Mouse (Mus musculus): ENCODE results near the gene S100a14. TPM values are rescaled to one million over a fixed set of nuclear protein-coding genes. Genes with fewer than 3 reads are reported as not detected.

S100a14 gene
- total and polyA plus RNA-seq, 3 experiments: not detected

DNA sequence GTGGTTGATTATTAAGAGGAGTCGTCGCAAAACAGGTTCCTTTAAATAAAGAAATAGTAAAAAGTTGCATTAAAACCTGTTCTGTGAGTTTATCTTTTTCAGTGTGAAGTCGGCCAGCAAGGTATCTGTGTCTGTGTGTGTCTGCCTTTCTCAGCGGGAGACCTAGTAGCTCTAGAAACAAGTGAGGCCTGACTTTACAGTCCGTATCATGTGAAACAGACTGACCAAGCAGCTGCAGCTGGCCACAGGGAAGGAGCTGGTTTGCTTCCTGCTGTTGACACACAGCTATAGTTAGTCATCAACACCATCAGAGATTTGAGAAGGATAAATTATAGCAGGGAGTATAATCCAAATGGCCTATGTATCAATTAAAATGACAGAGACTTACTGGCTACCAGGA lies 5.1 kb downstream of the S100a14 start:
- no peaks in the 10 kb centered on the region for H3K36me3 ChIP-seq (ENCODE audit: control insufficient read depth in 1 of 2, insufficient read depth in 2 of 2, low read length in 2 of 2)
- TF ChIP-seq MEF2A (IDR thresholded peaks at IDR 0.05; ENCODE audit: extremely low read depth, insufficient replicate concordance, low read depth, low read length, poor library complexity, severe bottlenecking) (no peak), ZC3H11A (IDR thresholded peaks at IDR 0.05; ENCODE audit: low read depth, low read length) (no peak), UBTF (IDR thresholded peaks at IDR 0.05; ENCODE audit: borderline replicate concordance, insufficient read depth, low read depth, low read length) (no peak), SMC3 (IDR thresholded peaks at IDR 0.05; ENCODE audit: low read depth, low read length) (no peak), GABPA (IDR thresholded peaks at IDR 0.05; ENCODE audit: low read depth, low read length) (no peak), POLR2AphosphoS5 (IDR thresholded peaks at IDR 0.05; ENCODE audit: borderline replicate concordance, low read depth, low read length) (no peak), NELFE (IDR thresholded peaks at IDR 0.05; ENCODE audit: low read depth, low read length) (no peak), CHD1 (IDR thresholded peaks at IDR 0.05; ENCODE audit: low read depth, low read length) (no peak), ZKSCAN1 (IDR thresholded peaks at IDR 0.05; ENCODE audit: low read depth, low read length) (no peak), MAX (IDR thresholded peaks at IDR 0.05; ENCODE audit: low read length) (no peak), ETS1 (IDR thresholded peaks at IDR 0.05; ENCODE audit: low read depth, low read length) (no peak), ZNF384 (IDR thresholded peaks at IDR 0.05; ENCODE audit: low read depth, low read length) (no peak), MYB (IDR thresholded peaks at IDR 0.05; ENCODE audit: low read depth, low read length) (no peak), KAT2A (conservative IDR thresholded peaks at IDR 0.05; ENCODE audit: low read depth, low read length) (no peak), USF2 (IDR thresholded peaks at IDR 0.05; ENCODE audit: borderline replicate concordance in 1 of 2, insufficient read depth in 1 of 2, low read depth in 1 of 2, low read length in 2 of 2) (no peak), TBP (IDR thresholded peaks at IDR 0.05; ENCODE audit: low read depth, low read length) (no peak), MAZ (IDR thresholded peaks at IDR 0.05; ENCODE audit: low read depth, low read length) (no peak), MXI1 (IDR thresholded peaks at IDR 0.05; ENCODE audit: low read depth, low read length) (no peak)

DNA sequence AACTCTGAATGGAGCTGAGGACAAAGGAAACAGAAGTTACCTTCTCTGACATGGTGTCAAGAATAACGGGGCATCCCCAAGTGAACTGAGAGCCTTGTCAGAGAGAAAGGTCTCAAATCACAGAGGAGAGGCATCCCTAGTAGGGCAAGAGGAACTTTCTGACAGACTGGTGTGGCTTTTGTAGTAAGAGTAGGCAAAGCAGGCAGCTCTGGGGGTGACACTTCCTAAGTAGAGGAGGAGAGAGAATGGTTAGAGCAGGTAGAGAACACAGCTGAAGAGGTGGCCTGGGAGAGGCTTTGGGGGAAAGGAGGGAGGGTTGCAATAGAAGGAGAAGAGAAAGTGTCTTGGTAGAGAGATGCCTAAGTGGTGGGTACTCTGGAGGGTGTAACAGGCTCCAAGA lies 8.8 kb downstream of the S100a14 start:
- no peak overlapping the region for H3K9ac ChIP-seq (ENCODE audit: control insufficient read depth, low read depth, low read length, poor library complexity, severe bottlenecking)

More for the DNA sequence above, 5.1 kb downstream of the S100a14 start:
- H3K79me2 ChIP-seq (ENCODE audit: control insufficient read depth, insufficient read depth, low read length, poor library complexity): no peaks in the 10 kb centered on the region
- H3K27ac ChIP-seq (ENCODE audit: control insufficient read depth, low read depth, low read length): no peak overlapping the region
- H3K4me3 ChIP-seq (ENCODE audit: control insufficient read depth in 1 of 2, insufficient read depth in 1 of 2, low read depth in 2 of 2, low read length in 2 of 2): no peak overlapping the region
- no peak overlapping the region for H3K9ac ChIP-seq (ENCODE audit: control insufficient read depth, low read depth, low read length, poor library complexity, severe bottlenecking)
- no peaks in the 10 kb centered on the region for H3K9me3 ChIP-seq (replicated peaks; ENCODE audit: insufficient read depth, low read length)
- H3K27me3 ChIP-seq (ENCODE audit: control insufficient read depth in 1 of 2, insufficient read depth in 2 of 2, low read length in 2 of 2): peaks cover 12 to 18% of the 10 kb centered on the region in 2 experiments
- peaks cover 0 to 4% of the 10 kb centered on the region in 2 experiments; a peak in 1 of 4 replicates for H3K4me1 ChIP-seq (ENCODE audit: control insufficient read depth in 1 of 2, insufficient read depth in 2 of 2, low read length in 2 of 2)
- no peak for DNase-seq (ENCODE audit: low read depth, low spot score)

More for the DNA sequence above, 8.8 kb downstream of the S100a14 start:
- H3K4me1 ChIP-seq (ENCODE audit: control insufficient read depth in 1 of 2, insufficient read depth in 2 of 2, low read length in 2 of 2): no peaks in the 10 kb centered on the region
- H3K27me3 ChIP-seq (ENCODE audit: control insufficient read depth in 1 of 2, insufficient read depth in 2 of 2, low read length in 2 of 2): peaks cover 13 to 22% of the 10 kb centered on the region in 2 experiments
- H3K9me3 ChIP-seq (replicated peaks; ENCODE audit: insufficient read depth, low read length): no peaks in the 10 kb centered on the region
- TF ChIP-seq TAL1 (IDR thresholded peaks at IDR 0.05; ENCODE audit: low read length) (no peak), POLR2A (IDR thresholded peaks at IDR 0.05; ENCODE audit: control insufficient read depth in 1 of 2, insufficient read depth in 1 of 2, low read depth in 1 of 2, low read length in 2 of 2, poor library complexity in 1 of 2) (no peak), BHLHE40 (IDR thresholded peaks at IDR 0.05; ENCODE audit: borderline replicate concordance, low read depth, low read length) (no peak), KAT2A (conservative IDR thresholded peaks at IDR 0.05; ENCODE audit: low read depth, low read length) (no peak), ZMIZ1 (IDR thresholded peaks at IDR 0.05; ENCODE audit: low read depth, low read length) (no peak), E2F4 (IDR thresholded peaks at IDR 0.05; ENCODE audit: borderline replicate concordance, low read depth, low read length) (no peak), EP300 (IDR thresholded peaks at IDR 0.05; ENCODE audit: low read depth in 1 of 2, low read length in 2 of 2) (no peak), CHD1 (IDR thresholded peaks at IDR 0.05; ENCODE audit: low read depth, low read length) (no peak), CHD2 (IDR thresholded peaks at IDR 0.05; ENCODE audit: low read length) (no peak)
- H3K4me3 ChIP-seq (ENCODE audit: control insufficient read depth in 1 of 2, insufficient read depth in 1 of 2, low read depth in 2 of 2, low read length in 2 of 2): no peak overlapping the region
- H3K36me3 ChIP-seq (ENCODE audit: control insufficient read depth in 1 of 2, insufficient read depth in 2 of 2, low read length in 2 of 2): no peaks in the 10 kb centered on the region
- no peaks in the 10 kb centered on the region for H3K79me2 ChIP-seq (ENCODE audit: control insufficient read depth, insufficient read depth, low read length, poor library complexity)
- no peak for DNase-seq (ENCODE audit: low read depth, low spot score)
- H3K27ac ChIP-seq (ENCODE audit: control insufficient read depth, low read depth, low read length): no peak overlapping the region
